Mouse (Mus musculus) hindbrain, embryonic 15.5 days (tissue): ENCODE data around the gene Nbas. TPM values are rescaled to one million over a fixed set of nuclear protein-coding genes. Genes with fewer than 3 reads are reported as not detected.

Experiments
- ATAC-seq: fragments of 200-750 bp; cut with Nextera tagmentation; 2 replicates; pipeline ENCODE4 v1.8.0; 2017; ENCODE audit warnings: low read depth, moderate number of reproducible peaks, moderate TSS enrichment; ENCODE audit not compliant: low FRiP score
- H3K27ac ChIP-seq: fragments of 300-500 bp; sonication (generic); replicated peaks from 2 replicates; pipeline ENCODE4 v1.5.1; 2015; ENCODE audit warnings: mild to moderate bottlenecking, inconsistent platforms
- H3K27me3 ChIP-seq: fragments of 300-500 bp; sonication (generic); 2 replicates; pipeline ENCODE4 v1.6.1; 2015; ENCODE audit warnings: control low read depth, inconsistent platforms
- H3K36me3 ChIP-seq: fragments of 300-500 bp; sonication (generic); 2 replicates; pipeline ENCODE4 v1.6.1; 2015; ENCODE audit warnings: control low read depth, inconsistent platforms
- H3K4me1 ChIP-seq: fragments of 300-500 bp; sonication (generic); replicated peaks from 2 replicates; pipeline ENCODE4 v1.6.1; 2015; ENCODE audit warnings: control low read depth, inconsistent platforms
- H3K4me2 ChIP-seq: fragments of 300-500 bp; sonication (generic); 2 replicates; pipeline ENCODE4 v1.6.1; 2015; ENCODE audit warnings: moderate library complexity, mild to moderate bottlenecking, inconsistent platforms
- H3K4me3 ChIP-seq: fragments of 300-500 bp; sonication (generic); 2 replicates; pipeline ENCODE4 v1.5.1; 2015; ENCODE audit warnings: mild to moderate bottlenecking, inconsistent platforms
- H3K9ac ChIP-seq: fragments of 300-500 bp; sonication (generic); 2 replicates; pipeline ENCODE4 v1.6.1; 2015; ENCODE audit warnings: inconsistent platforms
- H3K9me3 ChIP-seq: fragments of 300-500 bp; sonication (generic); 2 replicates; pipeline ENCODE4 v1.6.1; 2016; ENCODE audit warnings: control low read depth, inconsistent platforms
- WGBS: fragments of 180-500 bp; shearing (Covaris S2); methylation state at CpG from one replicate; pipeline ENCODE4 v1.1.7; 2015; 5-methylcytosine and 5-hydroxymethylcytosine counted together
- polyA plus RNA-seq: library from polyadenylated mRNA; unstranded; fragments of >200 nt; fragmentation: Nextera tagmentation; extraction: Ambion mirVana; gene quantifications from 2 replicates; pipeline ENCODE4 v1.2.1, GENCODE M21; 2015

The Nbas gene
- polyA plus RNA-seq, 1 experiment from 2014 or later = 15.9 TPM

GRCm38 (mm10) chr12:13418651-13419050 lies 149.7 kb downstream of the Nbas start:
- no peak overlapping the region for H3K4me2 ChIP-seq
- H3K9ac ChIP-seq = no peak overlapping the region
- no peaks in the 10 kb centered on the region for H3K9me3 ChIP-seq
- H3K27me3 ChIP-seq = no peaks in the 10 kb centered on the region
- no peak for ATAC-seq
- 93% methylated on average over 2 of the region's 2 CpGs for WGBS
- H3K4me1 ChIP-seq = no peaks in the 10 kb centered on the region
- H3K36me3 ChIP-seq = peaks cover 22% of the 10 kb centered on the region
- no peak overlapping the region for H3K4me3 ChIP-seq
- H3K27ac ChIP-seq = no peak overlapping the region

DNA sequence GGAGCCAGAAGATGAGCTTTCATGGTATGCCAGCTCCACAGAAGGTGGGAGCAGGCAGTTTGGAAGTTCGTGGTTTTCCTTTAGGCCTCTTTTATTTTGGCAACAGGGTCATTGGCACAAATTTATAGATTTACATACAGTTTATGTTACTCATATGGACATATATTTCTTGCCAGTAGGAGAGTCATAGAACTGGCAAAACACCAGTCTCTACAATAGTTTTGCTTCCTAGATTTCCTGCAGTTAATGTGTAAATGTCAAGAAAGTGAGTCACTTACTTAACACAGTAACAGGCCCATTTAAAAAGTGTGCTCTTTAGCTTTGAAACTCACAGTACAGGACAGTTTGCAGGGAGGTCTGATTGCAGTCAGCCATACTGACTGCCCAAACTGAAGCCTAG lies 161.3 kb downstream of the Nbas start:
- H3K9me3 ChIP-seq = no peaks in the 10 kb centered on the region
- no peak overlapping the region for H3K9ac ChIP-seq
- no peak overlapping the region for H3K4me2 ChIP-seq
- ATAC-seq = no peak
- no peaks in the 10 kb centered on the region for H3K4me1 ChIP-seq
- peaks cover 24% of the 10 kb centered on the region for H3K36me3 ChIP-seq
- H3K27me3 ChIP-seq = no peaks in the 10 kb centered on the region
- H3K27ac ChIP-seq = no peak overlapping the region
- no peak overlapping the region for H3K4me3 ChIP-seq
- 81% methylated on average over 1 of the region's 1 CpGs for WGBS

DNA sequence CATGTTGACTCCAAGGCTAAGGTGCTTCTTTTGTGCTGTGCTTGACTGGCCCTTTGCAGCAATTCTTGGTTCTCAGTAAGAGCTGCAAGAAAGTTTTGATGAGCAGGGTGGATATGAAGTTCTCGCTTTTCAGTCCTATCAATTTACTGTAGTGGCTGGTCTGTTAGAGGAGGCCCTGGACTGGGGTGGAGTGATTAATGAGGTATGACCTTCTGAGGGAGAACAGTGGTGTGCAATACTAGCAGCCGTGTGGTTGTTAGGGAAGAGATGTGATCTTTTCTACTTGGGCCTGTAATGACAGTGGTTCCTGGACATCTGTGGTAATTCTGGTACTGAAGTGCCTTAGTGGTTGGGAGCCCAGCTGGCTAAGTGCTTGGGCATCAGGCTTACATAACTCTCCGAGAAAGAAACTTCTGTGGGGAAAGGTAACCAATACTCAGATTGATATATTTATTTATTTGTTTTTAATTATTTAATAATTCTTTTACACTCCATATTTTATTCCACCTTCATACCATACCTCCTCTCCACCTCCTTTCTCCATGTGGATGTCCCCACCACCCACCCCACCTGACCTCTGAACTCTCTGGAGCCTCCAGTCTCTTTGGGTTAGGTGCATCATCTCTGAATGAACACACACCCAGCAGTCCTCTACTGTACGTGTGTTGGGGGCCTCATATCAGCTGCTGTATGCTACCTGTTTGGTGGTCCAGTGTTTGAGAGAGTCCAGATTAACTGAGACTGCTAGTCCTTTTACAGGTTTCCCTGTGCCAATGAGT lies 175.9 kb downstream of the Nbas start:
- WGBS = 84% methylated on average over 4 of the region's 4 CpGs
- Histone ChIP-seq H3K4me2 (no peak overlapping the region), H3K9me3 (no peaks in the 10 kb centered on the region), H3K4me1 (no peaks in the 10 kb centered on the region), H3K27ac (no peak overlapping the region), H3K9ac (no peak overlapping the region), H3K4me3 (no peak overlapping the region), H3K27me3 (no peaks in the 10 kb centered on the region), H3K36me3 (peaks cover 6% of the 10 kb centered on the region; the same call in 1 of the 2 replicates)
- no peak for ATAC-seq

GRCm38 (mm10) chr12:13445486-13446065 lies 176.6 kb downstream of the Nbas start:
- Histone ChIP-seq H3K9me3 (no peaks in the 10 kb centered on the region), H3K27me3 (no peaks in the 10 kb centered on the region), H3K4me1 (no peaks in the 10 kb centered on the region), H3K9ac (no peak overlapping the region), H3K4me2 (no peak overlapping the region), H3K36me3 (peaks cover 6% of the 10 kb centered on the region; the same call in 1 of the 2 replicates), H3K27ac (no peak overlapping the region), H3K4me3 (no peak overlapping the region)
- WGBS = 95% methylated on average over 2 of the region's 2 CpGs
- no peak for ATAC-seq

GRCm38 (mm10) chr12:13448916-13449315 lies 180.0 kb downstream of the Nbas start:
- Histone ChIP-seq H3K4me2 (no peak overlapping the region), H3K9me3 (no peaks in the 10 kb centered on the region), H3K4me3 (no peak overlapping the region), H3K36me3 (no peaks in the 10 kb centered on the region), H3K27ac (no peak overlapping the region), H3K4me1 (no peaks in the 10 kb centered on the region), H3K9ac (no peak overlapping the region), H3K27me3 (no peaks in the 10 kb centered on the region)
- ATAC-seq = no peak
- WGBS = 81% methylated on average over 2 of the region's 2 CpGs

DNA sequence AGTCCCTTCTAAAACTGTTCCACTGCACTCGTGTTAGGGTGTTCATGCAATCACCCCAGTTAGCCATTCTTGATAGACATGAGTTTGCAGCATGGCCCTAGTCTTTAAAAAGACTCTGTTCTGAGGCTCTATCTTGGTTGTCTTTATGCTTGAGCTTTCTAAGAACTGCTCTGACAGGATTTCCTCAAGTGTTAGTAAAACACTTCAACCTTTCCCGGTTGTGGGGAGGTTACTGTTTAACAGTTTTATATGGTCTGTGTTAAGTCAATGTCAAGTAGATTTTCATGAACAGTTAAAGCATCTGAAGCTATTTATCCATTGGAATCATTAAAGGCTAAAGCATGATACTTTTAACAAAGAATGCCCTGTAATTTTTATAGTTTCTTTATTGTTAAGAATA lies 183.1 kb downstream of the Nbas start:
- no peak overlapping the region for H3K4me2 ChIP-seq
- H3K9me3 ChIP-seq = no peaks in the 10 kb centered on the region
- H3K4me1 ChIP-seq = no peaks in the 10 kb centered on the region
- ATAC-seq = no peak
- WGBS = 86% methylated on average over 2 of the region's 2 CpGs
- no peaks in the 10 kb centered on the region for H3K27me3 ChIP-seq
- no peak overlapping the region for H3K4me3 ChIP-seq
- H3K9ac ChIP-seq = no peak overlapping the region
- no peak overlapping the region for H3K27ac ChIP-seq
- peaks cover 3% of the 10 kb centered on the region; the same call in 1 of the 2 replicates for H3K36me3 ChIP-seq

- no peak overlapping the region for H3K9ac ChIP-seq
- no peaks in the 10 kb centered on the region for H3K27me3 ChIP-seq
- H3K4me2 ChIP-seq = no peak overlapping the region
- no peak for ATAC-seq
- H3K4me3 ChIP-seq = no peak overlapping the region
- WGBS = 89% methylated on average over 6 of the region's 6 CpGs
- no peak overlapping the region for H3K27ac ChIP-seq
- peaks cover 3% of the 10 kb centered on the region; the same call in 1 of the 2 replicates for H3K36me3 ChIP-seq
- H3K9me3 ChIP-seq = no peaks in the 10 kb centered on the region
- peaks cover 11% of the 10 kb centered on the region for H3K4me1 ChIP-seq
Measured at GRCm38 (mm10) chr12:13460223-13460853, 191.4 kb downstream of the Nbas start.

DNA sequence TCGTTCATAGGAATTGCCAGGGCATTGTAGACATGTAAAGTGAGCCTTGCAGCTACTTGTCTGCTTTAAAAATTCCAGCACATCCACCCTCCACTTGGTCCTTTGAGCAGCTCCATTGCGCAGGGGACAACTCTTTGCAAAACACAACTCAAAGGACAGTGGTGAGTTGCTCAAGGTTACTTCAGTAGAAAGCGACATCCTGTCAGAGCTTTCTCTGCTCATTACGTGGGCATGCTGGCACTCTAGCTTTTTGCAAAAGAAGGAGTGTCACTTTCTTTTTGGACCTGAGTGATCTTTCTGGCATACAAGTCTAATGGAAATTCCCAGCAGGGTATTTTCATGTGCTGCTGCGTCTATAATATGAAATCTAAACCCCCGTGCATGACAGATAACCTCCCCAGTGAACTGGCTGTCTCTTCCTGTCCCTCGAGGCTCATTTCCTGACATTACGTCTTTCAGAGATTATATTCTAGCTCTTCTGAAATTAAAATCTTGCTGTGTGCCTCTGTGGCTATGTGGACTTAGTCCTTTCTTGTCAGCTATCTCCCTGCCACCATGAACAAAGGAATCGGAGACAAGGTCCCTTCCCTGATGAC lies 192.7 kb downstream of the Nbas start:
- Histone ChIP-seq H3K9ac (no peak overlapping the region), H3K4me2 (no peak overlapping the region), H3K27ac (peak overlapping the region; percentile 15; the same call in 1 of the 2 replicates), H3K9me3 (no peaks in the 10 kb centered on the region), H3K27me3 (no peaks in the 10 kb centered on the region), H3K4me3 (no peak overlapping the region), H3K4me1 (peaks cover 11% of the 10 kb centered on the region), H3K36me3 (no peaks in the 10 kb centered on the region; the same call in 1 of the 2 replicates)
- WGBS = 51% methylated on average over 9 of the region's 9 CpGs
- ATAC-seq = no peak

- ATAC-seq = peak; percentile 67; the same call in 1 of the 2 replicates
- no peak overlapping the region for H3K9ac ChIP-seq
- no peak overlapping the region for H3K4me2 ChIP-seq
- 72% methylated on average over 6 of the region's 6 CpGs for WGBS
- H3K27ac ChIP-seq = no peak overlapping the region
- H3K4me1 ChIP-seq = peaks cover 11% of the 10 kb centered on the region
- H3K36me3 ChIP-seq = no peaks in the 10 kb centered on the region; the same call in 1 of the 2 replicates
- H3K9me3 ChIP-seq = no peaks in the 10 kb centered on the region
- no peaks in the 10 kb centered on the region for H3K27me3 ChIP-seq
- no peak overlapping the region for H3K4me3 ChIP-seq
Measured at GRCm38 (mm10) chr12:13462397-13462796, 193.5 kb downstream of the Nbas start.

DNA sequence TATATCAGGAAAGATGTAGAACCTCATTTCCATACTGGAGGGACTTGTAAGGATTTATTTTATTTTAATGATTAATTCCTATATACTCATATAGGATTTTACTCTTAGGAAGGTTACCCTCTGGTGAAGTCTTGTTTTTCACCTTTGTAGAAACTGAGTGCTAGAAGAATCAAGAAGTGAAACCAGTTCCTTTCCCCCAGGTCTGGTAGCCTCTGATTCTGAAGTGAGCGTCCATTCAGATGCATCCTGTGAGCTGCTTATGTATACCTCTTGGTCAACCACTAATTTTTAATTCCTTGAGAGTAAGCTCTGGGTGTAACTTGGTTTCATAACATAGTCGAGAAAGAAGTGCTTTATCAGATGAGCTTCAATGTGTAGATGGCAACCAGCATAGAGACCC lies 196.6 kb downstream of the Nbas start:
- Histone ChIP-seq H3K36me3 (peaks cover under 1% of the 10 kb centered on the region; the same call in 1 of the 2 replicates), H3K4me1 (peaks cover 11% of the 10 kb centered on the region), H3K27ac (no peak overlapping the region), H3K9me3 (no peaks in the 10 kb centered on the region), H3K4me3 (no peak overlapping the region), H3K9ac (no peak overlapping the region), H3K4me2 (no peak overlapping the region), H3K27me3 (no peaks in the 10 kb centered on the region)
- no peak for ATAC-seq
- 97% methylated on average over 2 of the region's 2 CpGs for WGBS

DNA sequence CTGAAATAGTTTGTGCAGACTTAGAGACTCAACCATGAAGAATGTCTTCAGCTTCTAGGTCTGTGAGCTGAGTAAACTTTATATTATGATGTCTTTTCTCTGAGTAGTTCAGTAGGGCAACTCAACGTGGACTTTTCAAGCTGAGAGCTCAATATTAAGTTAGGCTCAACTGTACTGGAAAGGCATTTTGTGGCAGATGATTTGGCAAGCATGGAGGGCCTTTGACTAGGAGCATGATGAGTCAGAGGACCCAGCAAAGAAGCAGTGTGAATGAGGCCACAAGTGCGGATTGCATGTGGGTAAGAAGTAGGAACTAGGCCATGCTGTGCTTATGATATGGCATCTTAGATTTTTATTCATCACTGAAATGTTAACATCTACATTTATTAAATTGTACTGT lies 205.9 kb downstream of the Nbas start:
- Histone ChIP-seq H3K4me3 (no peak overlapping the region), H3K27me3 (no peaks in the 10 kb centered on the region), H3K27ac (no peak overlapping the region), H3K36me3 (peaks cover 16% of the 10 kb centered on the region), H3K9ac (no peak overlapping the region), H3K9me3 (no peaks in the 10 kb centered on the region), H3K4me1 (no peaks in the 10 kb centered on the region), H3K4me2 (no peak overlapping the region)
- ATAC-seq = no peak
- over 99% methylated on average over 2 of the region's 2 CpGs for WGBS

GRCm38 (mm10) chr12:13479163-13479562 lies 210.2 kb downstream of the Nbas start:
- Histone ChIP-seq H3K27ac (no peak overlapping the region), H3K27me3 (no peaks in the 10 kb centered on the region), H3K4me2 (no peak overlapping the region), H3K36me3 (peaks cover 11% of the 10 kb centered on the region), H3K4me3 (no peak overlapping the region), H3K9me3 (no peaks in the 10 kb centered on the region), H3K9ac (no peak overlapping the region), H3K4me1 (no peaks in the 10 kb centered on the region)
- WGBS = 90% methylated on average over 7 of the region's 7 CpGs
- no peak for ATAC-seq
